Mouse (Mus musculus) heart, embryonic 13.5 days (tissue): ENCODE results near the gene Zfp618. TPM values are rescaled to one million over a fixed set of nuclear protein-coding genes. Genes with fewer than 3 reads are reported as not detected.

Experiments used
- ATAC-seq: fragments of 200-750 bp; cut with Nextera tagmentation; 2 replicates; pipeline ENCODE4 v1.8.0; 2017; ENCODE audit warnings: moderate TSS enrichment; ENCODE audit not compliant: insufficient number of reproducible peaks, low FRiP score, low TSS enrichment; ENCODE audit errors: extremely low read depth
- H3K27ac ChIP-seq: fragments of 300-500 bp; sonication (generic); replicated peaks from 2 replicates; pipeline ENCODE4 v1.5.1; 2015; ENCODE audit warnings: moderate library complexity, mild to moderate bottlenecking, inconsistent platforms
- H3K27me3 ChIP-seq: fragments of 300-500 bp; sonication (generic); replicated peaks from 2 replicates; pipeline ENCODE4 v1.6.1; 2015; ENCODE audit warnings: mild to moderate bottlenecking, inconsistent platforms
- H3K36me3 ChIP-seq: fragments of 300-500 bp; sonication (generic); 2 replicates; pipeline ENCODE4 v1.6.1; 2015; ENCODE audit warnings: mild to moderate bottlenecking, inconsistent platforms
- H3K4me1 ChIP-seq: fragments of 300-500 bp; sonication (generic); 2 replicates; pipeline ENCODE4 v1.6.1; 2015; ENCODE audit warnings: inconsistent platforms
- H3K4me2 ChIP-seq: fragments of 300-500 bp; sonication (generic); 2 replicates; pipeline ENCODE4 v1.6.1; 2015; ENCODE audit warnings: inconsistent platforms, mild to moderate bottlenecking, moderate library complexity
- H3K4me3 ChIP-seq: fragments of 300-500 bp; sonication (generic); 2 replicates; pipeline ENCODE4 v1.5.1; 2015; ENCODE audit warnings: moderate library complexity, mild to moderate bottlenecking, inconsistent platforms
- H3K9ac ChIP-seq: fragments of 300-500 bp; sonication (generic); 2 replicates; pipeline ENCODE4 v1.6.1; 2015; ENCODE audit warnings: inconsistent platforms, mild to moderate bottlenecking, moderate library complexity
- H3K9me3 ChIP-seq: fragments of 300-500 bp; sonication (generic); 2 replicates; pipeline ENCODE4 v1.6.1; 2016; ENCODE audit warnings: inconsistent platforms
- WGBS: fragments of 180-500 bp; shearing (Covaris S2); methylation state at CpG from one replicate; pipeline ENCODE4 v1.1.7; 2015; ENCODE audit warnings: mixed read lengths; 5-methylcytosine and 5-hydroxymethylcytosine counted together
- polyA plus RNA-seq: library from polyadenylated mRNA; unstranded; fragments of >200 nt; fragmentation: Nextera tagmentation; extraction: Ambion mirVana; gene quantifications from 2 replicates; pipeline ENCODE4 v1.2.1, GENCODE M21; 2015

Zfp618 gene
- polyA plus RNA-seq, 1 experiment from 2014 or later, result 11.8 TPM

DNA sequence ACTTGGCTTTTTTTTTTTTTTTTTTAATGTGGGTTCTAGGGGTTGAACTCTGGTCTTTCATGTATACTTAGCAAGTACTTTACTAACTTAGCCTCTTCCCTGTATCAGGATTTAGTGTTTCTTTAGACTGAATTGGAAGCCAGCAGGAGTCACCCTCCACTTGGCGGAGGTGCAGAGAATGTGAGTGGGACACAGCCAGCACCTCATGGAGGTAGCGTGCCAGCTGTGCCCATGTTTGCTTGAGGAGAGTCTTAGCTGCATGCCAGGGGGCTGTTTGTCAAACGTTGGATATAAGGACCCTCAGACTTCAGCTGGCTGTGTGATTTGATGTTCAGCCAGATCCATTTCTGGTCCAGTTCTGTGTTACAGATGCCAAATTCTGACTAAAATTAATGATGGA lies 7.7 kb downstream of the Zfp618 start:
- Histone ChIP-seq H3K4me1 (peaks cover 14% of the 10 kb centered on the region), H3K27ac (no peak overlapping the region), H3K36me3 (no peaks in the 10 kb centered on the region), H3K9me3 (no peaks in the 10 kb centered on the region), H3K4me2 (no peak overlapping the region), H3K27me3 (no peaks in the 10 kb centered on the region), H3K9ac (no peak overlapping the region), H3K4me3 (no peak overlapping the region)
- WGBS, result 81% methylated on average over 3 of the region's 3 CpGs
- no peak for ATAC-seq

DNA sequence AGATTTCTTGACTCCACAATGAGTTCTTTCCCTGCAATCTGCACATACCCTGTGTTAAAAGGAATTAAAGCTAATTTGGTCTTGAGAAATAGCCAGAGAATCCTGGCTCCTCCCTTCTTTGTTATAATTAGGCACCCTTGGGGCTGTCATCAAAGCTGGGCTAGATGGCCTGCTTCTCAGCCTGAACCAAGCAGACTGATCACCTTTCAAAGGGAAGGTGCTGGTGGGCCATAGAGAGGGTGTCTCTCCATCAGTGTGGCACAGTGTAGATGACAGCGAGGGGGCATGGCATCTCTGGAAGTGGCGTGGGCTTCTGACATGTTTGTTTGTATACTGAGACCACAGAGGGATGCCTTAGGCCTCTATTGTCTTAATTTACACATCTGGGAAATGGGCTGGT lies 9.5 kb downstream of the Zfp618 start:
- H3K27ac ChIP-seq, result no peak overlapping the region
- WGBS, result 85% methylated on average over 2 of the region's 2 CpGs

DNA sequence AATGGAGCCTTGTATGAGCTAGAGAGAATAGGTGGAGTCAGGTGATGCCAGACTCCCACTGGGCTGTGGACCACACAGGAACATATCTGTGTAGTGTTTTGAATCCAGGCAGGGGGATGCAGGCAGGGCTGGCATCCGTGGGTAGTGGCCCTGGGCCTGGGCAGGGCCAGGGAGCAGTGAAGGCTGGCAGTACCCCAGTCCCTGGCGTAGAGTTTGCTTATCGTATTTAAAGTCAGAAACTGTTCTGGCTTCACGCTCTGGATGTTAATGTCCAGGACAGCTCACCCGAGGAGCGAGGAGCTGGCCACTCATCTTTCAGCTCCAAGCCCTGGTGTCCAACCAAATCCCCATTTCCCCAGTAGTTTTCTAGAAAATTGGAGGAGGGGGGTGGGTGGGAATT lies 10.2 kb downstream of the Zfp618 start:
- no peak overlapping the region for H3K4me2 ChIP-seq
- H3K9ac ChIP-seq, result no peak overlapping the region
- no peak overlapping the region for H3K4me3 ChIP-seq
- H3K27me3 ChIP-seq, result no peaks in the 10 kb centered on the region
- no peaks in the 10 kb centered on the region for H3K9me3 ChIP-seq
- WGBS, result 71% methylated on average over 6 of the region's 6 CpGs
- ATAC-seq, result no peak
- no peaks in the 10 kb centered on the region for H3K36me3 ChIP-seq
- H3K4me1 ChIP-seq, result peaks cover 14% of the 10 kb centered on the region
- H3K27ac ChIP-seq, result no peak overlapping the region

More for the DNA sequence above, 9.5 kb downstream of the Zfp618 start:
- Histone ChIP-seq H3K27me3 (no peaks in the 10 kb centered on the region), H3K4me2 (no peak overlapping the region), H3K9me3 (no peaks in the 10 kb centered on the region), H3K9ac (no peak overlapping the region), H3K36me3 (no peaks in the 10 kb centered on the region), H3K4me3 (no peak overlapping the region), H3K4me1 (peaks cover 14% of the 10 kb centered on the region)
- no peak for ATAC-seq

DNA sequence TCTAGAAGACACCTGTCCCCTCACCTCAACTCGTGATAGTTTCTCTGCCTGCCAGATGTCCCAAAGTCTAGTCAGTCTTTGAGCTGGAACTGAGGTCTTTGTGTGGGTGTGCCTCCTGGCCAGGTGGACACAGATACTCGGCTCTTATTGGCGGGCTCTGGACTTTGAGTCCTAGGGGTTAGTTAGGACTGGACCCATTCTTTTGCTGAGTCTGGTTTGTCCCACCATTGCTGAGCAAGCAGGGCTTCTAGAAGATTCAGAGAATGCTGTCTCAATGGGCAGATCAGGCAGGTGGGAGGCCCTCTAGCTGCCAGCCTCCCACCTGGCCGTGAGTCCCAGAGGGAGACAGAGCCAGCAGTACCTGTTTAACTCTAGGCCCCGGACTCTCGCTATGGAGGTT lies 12.1 kb downstream of the Zfp618 start:
- no peaks in the 10 kb centered on the region for H3K27me3 ChIP-seq
- H3K4me2 ChIP-seq, result no peak overlapping the region
- no peaks in the 10 kb centered on the region for H3K9me3 ChIP-seq
- H3K36me3 ChIP-seq, result no peaks in the 10 kb centered on the region
- no peak for ATAC-seq
- WGBS, result 78% methylated on average over 6 of the region's 6 CpGs
- no peak overlapping the region for H3K27ac ChIP-seq
- peaks cover 10% of the 10 kb centered on the region for H3K4me1 ChIP-seq
- H3K9ac ChIP-seq, result no peak overlapping the region
- no peak overlapping the region for H3K4me3 ChIP-seq

DNA sequence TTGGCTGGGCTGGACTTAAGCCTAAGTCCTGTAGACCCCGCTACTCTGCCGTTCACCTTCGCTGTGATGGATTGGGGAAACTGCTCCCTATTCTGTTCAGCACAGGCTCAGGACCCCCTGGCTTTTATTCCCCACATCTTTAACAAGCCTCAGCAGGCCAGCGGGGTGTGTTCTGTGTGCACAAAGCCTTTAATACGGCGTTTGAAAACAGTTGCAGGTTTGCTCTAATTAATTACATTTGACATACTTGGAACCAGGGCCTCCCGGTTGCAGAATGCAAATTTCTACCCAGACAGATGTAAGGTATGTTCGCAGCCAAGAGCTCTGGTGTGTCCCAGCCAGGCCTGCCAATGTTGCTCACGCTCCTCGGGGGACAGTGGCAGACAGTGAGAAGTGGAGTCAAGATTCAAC lies 13.1 kb downstream of the Zfp618 start:
- Histone ChIP-seq H3K9me3 (no peaks in the 10 kb centered on the region), H3K27ac (no peak overlapping the region), H3K4me1 (peaks cover 10% of the 10 kb centered on the region), H3K36me3 (no peaks in the 10 kb centered on the region), H3K27me3 (no peaks in the 10 kb centered on the region), H3K4me2 (no peak overlapping the region), H3K9ac (no peak overlapping the region), H3K4me3 (no peak overlapping the region)
- WGBS, result 81% methylated on average over 10 of the region's 10 CpGs
- ATAC-seq, result no peak

DNA sequence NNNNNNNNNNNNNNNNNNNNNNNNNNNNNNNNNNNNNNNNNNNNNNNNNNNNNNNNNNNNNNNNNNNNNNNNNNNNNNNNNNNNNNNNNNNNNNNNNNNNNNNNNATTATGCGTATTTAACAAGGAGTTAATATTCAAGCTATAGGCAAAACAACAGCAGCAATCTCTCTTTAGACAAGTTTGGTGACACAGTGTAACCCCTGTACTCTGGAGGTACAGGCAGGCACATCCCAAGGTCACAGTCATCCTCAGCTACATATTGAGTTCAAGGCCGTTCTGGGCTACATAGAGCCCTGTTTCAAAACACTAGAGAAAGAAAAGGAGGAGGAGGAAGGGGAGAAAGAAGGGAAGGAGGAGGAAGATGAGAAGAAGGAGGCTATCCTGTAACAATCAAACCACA lies 16.2 kb downstream of the Zfp618 start:
- Histone ChIP-seq H3K9ac (no peak overlapping the region), H3K27ac (no peak overlapping the region), H3K27me3 (no peaks in the 10 kb centered on the region), H3K9me3 (no peaks in the 10 kb centered on the region), H3K4me3 (no peak overlapping the region), H3K36me3 (no peaks in the 10 kb centered on the region; the same call in 1 of the 2 replicates), H3K4me2 (no peak overlapping the region), H3K4me1 (0 out of 2 replicates have a peak, but pooled peaks cover 3% of the 10 kb centered on the region)
- ATAC-seq, result no peak
- 81% methylated on average over 2 of the region's 2 CpGs for WGBS

DNA sequence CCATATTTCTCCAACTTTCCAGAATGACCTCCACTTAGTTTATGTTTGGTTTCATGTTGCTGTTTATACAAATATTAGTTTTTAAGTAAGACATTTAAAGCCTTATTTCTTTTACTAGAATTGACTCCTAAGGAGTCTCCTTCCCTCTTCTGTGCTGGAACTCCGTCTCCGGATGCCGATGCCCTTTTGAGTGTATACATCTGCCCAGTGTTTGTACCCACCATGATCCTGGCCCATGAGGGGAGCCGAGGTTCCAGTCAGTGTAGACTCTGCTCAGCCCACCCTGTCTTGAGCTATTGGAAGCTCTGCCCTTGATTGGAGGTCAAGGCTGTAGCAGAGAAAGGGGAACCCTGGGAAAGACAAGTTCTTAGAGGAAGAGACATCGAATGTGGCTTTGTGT lies 18.2 kb downstream of the Zfp618 start:
- no peak for ATAC-seq
- no peak overlapping the region for H3K9ac ChIP-seq

DNA sequence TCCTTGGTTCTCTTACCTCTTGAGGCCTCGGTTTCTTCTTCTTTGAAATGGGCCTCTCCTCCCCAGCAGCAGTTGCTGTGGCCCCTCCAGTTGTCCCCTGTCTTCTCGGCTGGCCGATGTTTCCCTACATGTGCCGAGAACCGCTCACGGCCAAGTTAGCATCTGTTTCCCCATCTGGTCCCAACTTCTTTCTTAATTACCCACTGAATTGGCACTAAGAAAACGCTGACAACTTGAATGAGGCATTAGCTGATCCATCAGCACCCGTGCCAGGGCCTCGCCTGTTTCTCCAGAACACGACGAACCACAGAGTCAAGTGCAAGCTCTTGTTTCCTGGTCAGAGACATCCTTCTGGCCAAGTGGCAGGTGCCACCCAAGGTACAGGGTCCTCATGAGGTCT lies 26.0 kb downstream of the Zfp618 start:
- Histone ChIP-seq H3K4me3 (no peak overlapping the region), H3K36me3 (no peaks in the 10 kb centered on the region; the same call in 1 of the 2 replicates), H3K27me3 (no peaks in the 10 kb centered on the region), H3K9ac (no peak overlapping the region), H3K4me2 (no peak overlapping the region), H3K9me3 (peaks cover 4% of the 10 kb centered on the region; the same call in 1 of the 2 replicates), H3K27ac (no peak overlapping the region), H3K4me1 (peaks cover 29% of the 10 kb centered on the region)
- ATAC-seq, result no peak
- 80% methylated on average over 11 of the region's 11 CpGs for WGBS

More for the DNA sequence above, 18.2 kb downstream of the Zfp618 start:
- H3K27me3 ChIP-seq, result no peaks in the 10 kb centered on the region
- WGBS, result 88% methylated on average over 5 of the region's 5 CpGs
- H3K9me3 ChIP-seq, result no peaks in the 10 kb centered on the region
- H3K4me1 ChIP-seq, result 0 out of 2 replicates have a peak, but pooled peaks cover 3% of the 10 kb centered on the region
- H3K36me3 ChIP-seq, result no peaks in the 10 kb centered on the region; the same call in 1 of the 2 replicates
- H3K4me2 ChIP-seq, result no peak overlapping the region
- no peak overlapping the region for H3K27ac ChIP-seq
- H3K4me3 ChIP-seq, result no peak overlapping the region

DNA sequence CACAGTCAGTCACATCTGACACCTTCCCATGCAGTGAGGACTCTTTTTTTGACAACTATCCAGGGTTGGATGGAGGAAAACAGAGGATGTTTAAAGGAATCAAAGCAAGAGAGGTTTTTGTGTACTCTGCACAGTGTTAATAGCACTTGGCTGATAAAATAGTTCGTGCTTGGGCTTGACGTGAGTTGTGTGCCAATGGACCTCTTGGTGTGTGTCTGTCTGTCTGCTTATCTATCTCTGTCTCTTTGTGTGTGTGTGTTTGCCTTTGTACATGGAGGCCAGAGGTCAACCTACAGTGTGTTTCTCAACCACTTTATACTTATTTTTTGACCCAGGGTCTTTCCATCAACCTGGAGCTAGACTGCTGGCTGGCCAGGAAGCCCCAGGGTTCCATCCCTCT lies 27.8 kb downstream of the Zfp618 start:
- Histone ChIP-seq H3K4me3 (no peak overlapping the region), H3K27me3 (no peaks in the 10 kb centered on the region), H3K9ac (no peak overlapping the region), H3K36me3 (no peaks in the 10 kb centered on the region; the same call in 1 of the 2 replicates), H3K9me3 (peaks cover 4% of the 10 kb centered on the region; the same call in 1 of the 2 replicates), H3K4me2 (no peak overlapping the region), H3K4me1 (peaks cover 47% of the 10 kb centered on the region), H3K27ac (no peak overlapping the region)
- 33% methylated on average over 2 of the region's 2 CpGs for WGBS
- no peak for ATAC-seq

DNA sequence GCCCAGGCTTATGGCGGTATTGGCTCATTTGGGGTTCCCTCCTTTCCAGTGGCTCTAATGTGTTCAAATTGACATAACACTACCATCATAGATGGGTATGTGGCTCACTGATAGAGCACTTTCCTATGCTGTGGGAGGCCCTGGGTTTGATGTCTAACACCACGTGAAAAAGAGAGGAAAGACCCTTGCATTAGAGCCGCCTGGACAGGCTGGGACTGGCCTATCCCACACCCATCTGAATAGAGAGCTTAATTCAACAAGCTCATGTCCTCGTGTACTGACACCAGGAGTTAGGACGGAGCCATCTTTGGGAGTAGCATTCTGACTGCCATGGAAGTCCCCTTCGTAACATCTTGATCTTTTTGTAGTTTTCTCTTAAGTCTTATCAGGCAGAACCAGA lies 32.2 kb downstream of the Zfp618 start:
- Histone ChIP-seq H3K9me3 (peaks cover 4% of the 10 kb centered on the region; the same call in 1 of the 2 replicates), H3K27ac (peak overlapping the region; percentile 97), H3K4me2 (no peak overlapping the region), H3K4me1 (peaks cover 68% of the 10 kb centered on the region), H3K27me3 (no peaks in the 10 kb centered on the region), H3K36me3 (no peaks in the 10 kb centered on the region), H3K9ac (no peak overlapping the region), H3K4me3 (no peak overlapping the region)
- no peak for ATAC-seq
- 82% methylated on average over 6 of the region's 6 CpGs for WGBS

DNA sequence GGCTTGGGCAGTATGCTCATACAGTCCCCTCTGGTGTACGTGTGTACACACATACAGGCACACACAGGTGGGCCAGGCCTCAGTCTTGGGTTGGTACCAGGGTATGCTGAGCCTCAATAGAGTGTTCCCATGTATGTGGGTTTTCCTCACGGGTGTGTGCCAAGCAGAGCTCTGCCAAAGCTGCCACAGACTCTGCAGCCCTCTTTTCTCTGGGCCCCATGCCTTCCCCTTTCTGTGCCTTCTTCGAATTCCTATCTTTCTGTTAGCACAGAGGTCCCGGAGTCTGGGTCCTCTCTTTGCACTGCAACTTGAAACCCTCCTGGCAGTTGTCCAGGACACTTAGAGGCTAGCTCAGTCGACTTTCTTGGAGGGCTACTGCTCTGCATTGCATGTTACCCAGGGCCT lies 33.1 kb downstream of the Zfp618 start:
- no peaks in the 10 kb centered on the region for H3K27me3 ChIP-seq
- peak overlapping the region; percentile 56 for H3K4me2 ChIP-seq
- peak overlapping the region; percentile 97 for H3K27ac ChIP-seq
- H3K4me3 ChIP-seq, result no peak overlapping the region
- H3K9me3 ChIP-seq, result peaks cover 4% of the 10 kb centered on the region; the same call in 1 of the 2 replicates
- peaks cover 60% of the 10 kb centered on the region for H3K4me1 ChIP-seq
- peak overlapping the region; percentile 50; the same call in 1 of the 2 replicates for H3K9ac ChIP-seq
- peak; percentile 16; the same call in 1 of the 2 replicates for ATAC-seq
- H3K36me3 ChIP-seq, result no peaks in the 10 kb centered on the region
- 13% methylated on average over 5 of the region's 5 CpGs for WGBS

DNA sequence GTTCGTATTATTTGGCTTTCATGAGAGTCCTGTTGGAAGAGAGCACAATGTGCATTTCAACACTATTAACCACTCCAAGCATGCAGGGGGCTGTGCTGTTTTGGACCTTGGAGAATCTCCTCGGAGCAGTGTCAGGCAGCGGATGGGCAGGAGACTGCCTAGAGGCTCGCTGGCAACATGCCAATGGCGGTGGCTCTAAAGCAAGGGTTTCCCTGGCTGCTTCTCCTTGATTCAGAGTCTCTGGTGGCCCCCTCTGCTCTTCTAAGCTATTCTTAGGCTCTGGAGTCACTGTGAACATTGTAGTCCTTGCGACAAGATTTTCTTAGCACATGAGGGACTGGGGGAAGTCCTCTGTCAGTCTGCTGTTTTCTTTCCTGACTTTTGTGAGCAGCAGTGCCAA lies 33.5 kb downstream of the Zfp618 start:
- Histone ChIP-seq H3K36me3 (no peaks in the 10 kb centered on the region), H3K27ac (peak overlapping the region; percentile 97), H3K9me3 (peaks cover 4% of the 10 kb centered on the region; the same call in 1 of the 2 replicates), H3K4me3 (no peak overlapping the region), H3K27me3 (no peaks in the 10 kb centered on the region), H3K4me2 (peak overlapping the region; percentile 56), H3K9ac (peak overlapping the region; percentile 50), H3K4me1 (peaks cover 55% of the 10 kb centered on the region)
- peak; percentile 37; the same call in 1 of the 2 replicates for ATAC-seq
- 16% methylated on average over 6 of the region's 6 CpGs for WGBS
